Mouse (Mus musculus) cerebellum, adult 18-20 months (tissue): ENCODE data around the gene Gm20388.
"Not testable (repeated sequence)": the region's sequence is repeated elsewhere in the genome, so short reads cannot be mapped to it uniquely, and the experiment has no call there.

Experiments used
- DNase-seq, 2 experiments: peaks; one replicate each; pipeline ENCODE4 v3.0.0; 2021

Gm20388 gene

GRCm38 (mm10) chr8:121578676-121579451, 1668.2 kb downstream of the Gm20388 start, which contains the start of gene Fbxo31:
Gene Fbxo31 (minus strand): TSS chr8:121578806.
- DNase-seq, result peak; percentile 93 to 94

- no peak for DNase-seq
These were observed 1669.8 kb downstream of the Gm20388 start for GRCm38 (mm10) chr8:121580465-121580864.

- DNase-seq, result no peak
These were observed 1673.0 kb downstream of the Gm20388 start for GRCm38 (mm10) chr8:121583653-121584052.

GRCm38 (mm10) chr8:121584730-121585129, 1674.1 kb downstream of the Gm20388 start:
- no peak for DNase-seq

- peak; percentile 100 for DNase-seq
These were observed 1674.7 kb downstream of the Gm20388 start for GRCm38 (mm10) chr8:121585159-121585825.

- no peak for DNase-seq
These were observed 1678.1 kb downstream of the Gm20388 start for GRCm38 (mm10) chr8:121588750-121589149.

- no peak for DNase-seq
These were observed 1678.6 kb downstream of the Gm20388 start for GRCm38 (mm10) chr8:121589205-121589726.

- DNase-seq, result peak; percentile 93 to 99
These were observed 1679.8 kb downstream of the Gm20388 start, which contains the start of gene Map1lc3b for GRCm38 (mm10) chr8:121590203-121591177. Gene Map1lc3b (plus strand): TSS chr8:121590361.

- no peak for DNase-seq
These were observed 1680.8 kb downstream of the Gm20388 start for GRCm38 (mm10) chr8:121591178-121592066.

GRCm38 (mm10) chr8:121593293-121593692, 1682.7 kb downstream of the Gm20388 start:
- no peak for DNase-seq

GRCm38 (mm10) chr8:121593983-121594382, 1683.3 kb downstream of the Gm20388 start:
- DNase-seq, result no peak

GRCm38 (mm10) chr8:121597492-121597891, 1686.9 kb downstream of the Gm20388 start:
- DNase-seq, result not testable (repeated sequence)

- no peak for DNase-seq
These were observed 1687.5 kb downstream of the Gm20388 start for GRCm38 (mm10) chr8:121598190-121598589.

GRCm38 (mm10) chr8:121598892-121599291, 1688.3 kb downstream of the Gm20388 start:
- peak; percentile 90 for DNase-seq

GRCm38 (mm10) chr8:121599842-121600241, 1689.2 kb downstream of the Gm20388 start:
- no peak for DNase-seq

GRCm38 (mm10) chr8:121602411-121602810, 1691.8 kb downstream of the Gm20388 start:
- no peak for DNase-seq

- DNase-seq, result peak; percentile 72 to 74
These were observed 1692.2 kb downstream of the Gm20388 start for GRCm38 (mm10) chr8:121602860-121603259.

GRCm38 (mm10) chr8:121603801-121604200, 1693.2 kb downstream of the Gm20388 start:
- DNase-seq, result no peak

- no peak for DNase-seq
These were observed 1697.0 kb downstream of the Gm20388 start for GRCm38 (mm10) chr8:121607661-121608060.

- no peak for DNase-seq
These were observed 1698.6 kb downstream of the Gm20388 start for GRCm38 (mm10) chr8:121609251-121609650.

- DNase-seq, result peak; percentile 45 to 50
These were observed 1699.3 kb downstream of the Gm20388 start for GRCm38 (mm10) chr8:121609916-121610315.
